Mouse (Mus musculus) stomach, embryonic 16.5 days (tissue): Measurements from ENCODE around the gene Shq1. TPM values are rescaled to one million over a fixed set of nuclear protein-coding genes. Genes with fewer than 3 reads are reported as not detected.

Experiments
- ATAC-seq: fragments of 200-750 bp; cut with Nextera tagmentation; 2 replicates; pipeline ENCODE4 v1.8.0; 2017; ENCODE audit warnings: moderate number of reproducible peaks, moderate TSS enrichment; ENCODE audit not compliant: insufficient read depth, low FRiP score
- H3K27ac ChIP-seq: fragments of 300-500 bp; sonication (generic); 2 replicates; pipeline ENCODE4 v1.5.1; 2014; ENCODE audit warnings: low read length
- H3K27me3 ChIP-seq: fragments of 300-500 bp; sonication (generic); 2 replicates; pipeline ENCODE4 v1.6.1; 2014; ENCODE audit warnings: low read length, control low read depth, mixed read lengths; ENCODE audit not compliant: control insufficient read depth, insufficient read depth
- H3K36me3 ChIP-seq: fragments of 300-500 bp; sonication (generic); 2 replicates; pipeline ENCODE4 v1.6.1; 2014; ENCODE audit warnings: low read length; ENCODE audit not compliant: control insufficient read depth, insufficient read depth
- H3K4me1 ChIP-seq: fragments of 300-500 bp; sonication (generic); 2 replicates; pipeline ENCODE4 v1.6.1; 2014; ENCODE audit warnings: low read length, control low read depth, mixed read lengths; ENCODE audit not compliant: control insufficient read depth, insufficient read depth
- H3K4me2 ChIP-seq: fragments of 300-500 bp; sonication (generic); 2 replicates; pipeline ENCODE4 v1.6.1; 2014; ENCODE audit warnings: low read depth, low read length, mixed read lengths
- H3K4me3 ChIP-seq: fragments of 300-500 bp; sonication (generic); replicated peaks from 2 replicates; pipeline ENCODE4 v1.5.1; 2014; ENCODE audit warnings: mild to moderate bottlenecking, low read length
- H3K9ac ChIP-seq: fragments of 300-500 bp; sonication (generic); 2 replicates; pipeline ENCODE4 v1.6.1; 2014; ENCODE audit warnings: low read length
- H3K9me3 ChIP-seq: fragments of 300-500 bp; sonication (generic); replicated peaks from 2 replicates; pipeline ENCODE4 v1.6.1; 2016; ENCODE audit warnings: low read length, control low read depth; ENCODE audit not compliant: control insufficient read depth
- WGBS: fragments of 180-500 bp; shearing (Covaris S2); extraction: QIAGEN DNeasy Blood & Tissue Kit; methylation state at CpG from one replicate; pipeline ENCODE4 v1.1.7; 2014; 5-methylcytosine and 5-hydroxymethylcytosine counted together
- polyA plus RNA-seq: library from polyadenylated mRNA; unstranded; fragments of >200 nt; fragmentation: Nextera tagmentation; extraction: Ambion mirVana; gene quantifications from 2 replicates; pipeline ENCODE4 v1.2.1, GENCODE M21; 2015

The Shq1 gene
- polyA plus RNA-seq, 1 experiment from 2014 or later = 15.9 TPM

DNA sequence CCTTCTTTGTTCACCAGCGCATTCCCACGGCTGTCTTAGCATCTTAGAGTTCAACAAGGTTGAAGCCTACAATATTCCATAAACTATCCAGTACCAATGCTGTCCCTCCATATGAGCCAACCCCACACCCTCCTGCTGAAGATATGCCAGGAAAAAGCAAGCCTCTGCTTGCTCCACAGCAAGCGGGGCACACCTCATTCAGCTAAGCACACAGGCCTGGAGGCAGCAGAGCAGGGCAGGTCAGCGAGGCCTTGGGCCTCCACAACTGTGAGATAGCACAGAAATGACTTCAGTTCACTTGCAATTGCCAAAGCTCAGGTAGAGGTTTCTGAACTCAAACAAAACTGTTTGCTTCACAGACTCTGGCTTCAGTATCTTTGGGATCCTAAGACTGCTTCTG, 64.2 kb downstream of the Shq1 start:
- no peak for ATAC-seq
- H3K4me3 ChIP-seq = no peak overlapping the region
- H3K9me3 ChIP-seq = no peaks in the 10 kb centered on the region
- no peak overlapping the region for H3K9ac ChIP-seq
- H3K4me1 ChIP-seq = no peaks in the 10 kb centered on the region
- no peaks in the 10 kb centered on the region for H3K36me3 ChIP-seq
- 71% methylated on average over 4 of the region's 4 CpGs for WGBS
- H3K4me2 ChIP-seq = no peak overlapping the region
- H3K27me3 ChIP-seq = no peaks in the 10 kb centered on the region
- no peak overlapping the region for H3K27ac ChIP-seq

- no peak for ATAC-seq
- Histone ChIP-seq H3K4me1 (no peaks in the 10 kb centered on the region), H3K4me3 (no peak overlapping the region), H3K27ac (no peak overlapping the region), H3K4me2 (no peak overlapping the region), H3K9ac (no peak overlapping the region), H3K9me3 (no peaks in the 10 kb centered on the region), H3K27me3 (no peaks in the 10 kb centered on the region), H3K36me3 (no peaks in the 10 kb centered on the region)
- WGBS = 79% methylated on average over 6 of the region's 6 CpGs
Observed at GRCm38 (mm10) chr6:100603702-100604101, 67.3 kb downstream of the Shq1 start.

- Histone ChIP-seq H3K9me3 (no peaks in the 10 kb centered on the region), H3K36me3 (no peaks in the 10 kb centered on the region), H3K9ac (no peak overlapping the region), H3K4me3 (no peak overlapping the region), H3K4me1 (no peaks in the 10 kb centered on the region), H3K4me2 (no peak overlapping the region), H3K27me3 (no peaks in the 10 kb centered on the region), H3K27ac (no peak overlapping the region)
- no peak for ATAC-seq
- 74% methylated on average over 6 of the region's 6 CpGs for WGBS
Observed at GRCm38 (mm10) chr6:100601634-100602033, 69.3 kb downstream of the Shq1 start.

- 81% methylated on average over 8 of the region's 8 CpGs for WGBS
- H3K9me3 ChIP-seq = no peaks in the 10 kb centered on the region
- no peak overlapping the region for H3K4me2 ChIP-seq
- H3K4me3 ChIP-seq = no peak overlapping the region
- ATAC-seq = no peak
- no peak overlapping the region for H3K27ac ChIP-seq
- H3K27me3 ChIP-seq = no peaks in the 10 kb centered on the region
- H3K9ac ChIP-seq = no peak overlapping the region
- no peaks in the 10 kb centered on the region for H3K4me1 ChIP-seq
- no peaks in the 10 kb centered on the region for H3K36me3 ChIP-seq
Observed at GRCm38 (mm10) chr6:100593857-100594256, 77.1 kb downstream of the Shq1 start.

- Histone ChIP-seq H3K9me3 (no peaks in the 10 kb centered on the region), H3K27ac (no peak overlapping the region), H3K9ac (no peak overlapping the region), H3K36me3 (no peaks in the 10 kb centered on the region), H3K4me3 (no peak overlapping the region), H3K27me3 (no peaks in the 10 kb centered on the region), H3K4me2 (no peak overlapping the region), H3K4me1 (no peaks in the 10 kb centered on the region)
- ATAC-seq = no peak
- 71% methylated on average over 7 of the region's 7 CpGs for WGBS
Observed at GRCm38 (mm10) chr6:100592991-100593390, 78.0 kb downstream of the Shq1 start.

- 77% methylated on average over 4 of the region's 4 CpGs for WGBS
- H3K4me2 ChIP-seq = no peak overlapping the region
- H3K9ac ChIP-seq = no peak overlapping the region
- no peaks in the 10 kb centered on the region for H3K9me3 ChIP-seq
- no peak for ATAC-seq
- no peaks in the 10 kb centered on the region for H3K27me3 ChIP-seq
- no peaks in the 10 kb centered on the region for H3K36me3 ChIP-seq
- no peaks in the 10 kb centered on the region for H3K4me1 ChIP-seq
- no peak overlapping the region for H3K4me3 ChIP-seq
- no peak overlapping the region for H3K27ac ChIP-seq
Observed at GRCm38 (mm10) chr6:100590602-100591001, 80.4 kb downstream of the Shq1 start.

GRCm38 (mm10) chr6:100588876-100589275, 82.1 kb downstream of the Shq1 start:
- no peaks in the 10 kb centered on the region for H3K36me3 ChIP-seq
- ATAC-seq = no peak
- 75% methylated on average over 3 of the region's 3 CpGs for WGBS
- H3K4me3 ChIP-seq = no peak overlapping the region
- no peaks in the 10 kb centered on the region for H3K27me3 ChIP-seq
- no peaks in the 10 kb centered on the region for H3K4me1 ChIP-seq
- no peak overlapping the region for H3K27ac ChIP-seq
- no peaks in the 10 kb centered on the region for H3K9me3 ChIP-seq
- H3K9ac ChIP-seq = no peak overlapping the region
- H3K4me2 ChIP-seq = no peak overlapping the region

DNA sequence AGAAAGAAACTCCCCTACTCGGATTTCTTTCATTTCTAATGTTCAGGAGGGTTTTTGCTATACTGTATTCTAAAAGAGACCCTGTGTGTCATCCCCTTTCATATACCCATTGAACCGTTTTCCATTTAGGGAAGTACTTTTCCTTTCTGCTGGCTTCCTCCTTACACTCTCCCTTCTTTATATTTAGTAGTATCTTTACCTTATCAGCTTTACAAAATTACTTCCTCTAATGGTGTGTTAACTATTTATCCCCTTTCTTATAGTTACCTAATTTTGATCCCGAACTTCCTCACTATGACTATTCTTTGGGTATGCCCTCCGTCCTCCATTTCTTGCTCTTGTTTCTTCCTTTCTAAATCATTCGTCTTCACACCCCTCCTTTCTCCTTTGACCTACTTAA, 84.2 kb downstream of the Shq1 start:
- Histone ChIP-seq H3K9ac (no peak overlapping the region), H3K4me2 (no peak overlapping the region), H3K27ac (no peak overlapping the region), H3K36me3 (no peaks in the 10 kb centered on the region), H3K4me3 (no peak overlapping the region), H3K4me1 (no peaks in the 10 kb centered on the region), H3K27me3 (no peaks in the 10 kb centered on the region), H3K9me3 (no peaks in the 10 kb centered on the region)
- no peak for ATAC-seq
- 79% methylated on average over 5 of the region's 5 CpGs for WGBS

DNA sequence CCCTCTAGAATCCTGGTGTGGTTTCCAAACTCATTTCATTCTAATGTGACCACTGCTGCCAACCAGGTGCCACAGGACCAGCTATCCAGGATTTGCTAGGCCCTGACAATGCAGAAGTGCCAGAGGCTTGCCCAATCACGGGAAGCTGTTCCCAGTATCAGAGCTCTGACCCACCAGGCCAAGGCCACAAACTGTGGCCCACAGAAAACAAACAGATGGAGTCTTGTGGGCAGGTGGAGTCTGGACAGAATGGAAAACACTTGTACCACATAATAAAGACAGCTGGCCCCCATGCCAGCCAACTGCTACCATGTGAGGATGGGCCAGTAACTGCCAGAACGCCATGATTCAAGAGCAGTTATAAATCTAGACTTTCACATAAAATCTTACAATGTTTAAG, 89.0 kb downstream of the Shq1 start:
- Histone ChIP-seq H3K9me3 (no peaks in the 10 kb centered on the region), H3K4me1 (no peaks in the 10 kb centered on the region), H3K27me3 (no peaks in the 10 kb centered on the region), H3K9ac (no peak overlapping the region), H3K4me3 (no peak overlapping the region), H3K27ac (no peak overlapping the region), H3K36me3 (no peaks in the 10 kb centered on the region), H3K4me2 (no peak overlapping the region)
- ATAC-seq = no peak
- 87% methylated on average over 2 of the region's 2 CpGs for WGBS

DNA sequence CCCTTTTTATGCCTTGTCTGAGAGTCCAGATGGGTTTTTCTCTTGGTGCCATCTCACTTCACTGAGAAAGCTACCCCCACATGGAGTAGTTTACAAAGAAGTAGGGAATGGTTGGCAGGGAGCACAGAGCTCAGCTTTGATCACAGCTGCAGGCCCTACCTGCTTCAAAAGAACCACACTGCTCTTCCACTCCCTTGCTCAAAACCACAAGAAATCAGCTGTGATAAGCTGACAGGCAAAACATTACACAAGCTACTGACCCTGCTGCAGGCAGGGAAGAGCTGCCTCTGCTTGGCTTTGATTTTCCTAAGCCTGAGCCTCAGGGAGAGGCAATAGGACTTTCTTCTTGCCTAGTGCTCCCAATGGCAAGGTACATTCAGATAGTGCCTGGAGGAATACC, 89.9 kb downstream of the Shq1 start:
- H3K4me3 ChIP-seq = no peak overlapping the region
- no peak overlapping the region for H3K27ac ChIP-seq
- H3K4me1 ChIP-seq = no peaks in the 10 kb centered on the region
- no peaks in the 10 kb centered on the region for H3K27me3 ChIP-seq
- no peak overlapping the region for H3K9ac ChIP-seq
- H3K36me3 ChIP-seq = no peaks in the 10 kb centered on the region
- no peak overlapping the region for H3K4me2 ChIP-seq
- no peak for ATAC-seq
- H3K9me3 ChIP-seq = no peaks in the 10 kb centered on the region
